Mouse (Mus musculus): ENCODE measurements at regions not wholly inside any gene's neighbourhood (a gene's known extent, or its start where the extent isn't known, plus 50 kb on each side); places are given as distances from the start of the nearest gene placed in this dataset.

DNA sequence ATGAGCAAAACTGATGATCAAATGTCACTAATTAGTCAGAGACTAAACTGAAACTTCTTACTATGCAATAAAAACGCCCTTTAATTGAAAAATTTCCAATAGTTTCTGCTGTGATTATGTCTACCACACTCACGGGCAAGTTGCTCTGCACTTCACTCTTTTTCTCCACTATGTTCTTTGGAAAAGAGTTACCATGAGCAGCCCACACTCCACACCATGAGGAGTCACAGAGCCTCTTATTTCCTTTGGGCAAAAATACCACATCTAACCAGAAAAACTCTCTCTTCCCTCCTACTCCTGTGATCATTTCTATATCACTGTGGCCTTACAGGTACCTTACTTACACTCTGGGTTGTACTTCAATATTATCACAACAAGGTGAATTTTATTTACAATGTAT, 174.7 kb downstream of the Gm11361 start:
- TF ChIP-seq CTCF (IDR thresholded peaks at IDR 0.05; ENCODE audit: low read depth) = no peak
- no peak for TF ChIP-seq EP300 (optimal IDR thresholded peaks at IDR 0.05)
